Mouse (Mus musculus) heart, embryonic 16.5 days (tissue): ENCODE results near the gene Nrp2. TPM values are rescaled to one million over a fixed set of nuclear protein-coding genes. Genes with fewer than 3 reads are reported as not detected.
A peak's percentile ranks its signal among the peaks of the same experiment; 100 is the strongest.

Source experiments
- ATAC-seq: fragments of 200-750 bp; cut with Nextera tagmentation; replicated peaks from 2 replicates; pipeline ENCODE4 v1.8.0; 2017; ENCODE audit warnings: moderate number of reproducible peaks; ENCODE audit not compliant: insufficient read depth, low FRiP score; ENCODE audit errors: extremely low read depth
- H3K27ac ChIP-seq: fragments of 300-500 bp; sonication (generic); 2 replicates; pipeline ENCODE4 v1.5.1; 2014; ENCODE audit warnings: mild to moderate bottlenecking, low read length, control low read depth, moderate library complexity
- H3K27me3 ChIP-seq: fragments of 300-500 bp; sonication (generic); 2 replicates; pipeline ENCODE4 v1.6.1; 2014; ENCODE audit warnings: low read length, mixed read lengths; ENCODE audit not compliant: control insufficient read depth, insufficient read depth
- H3K36me3 ChIP-seq: fragments of 300-500 bp; sonication (generic); 2 replicates; pipeline ENCODE4 v1.6.1; 2014; ENCODE audit not compliant: control insufficient read depth, insufficient read depth
- H3K4me1 ChIP-seq: fragments of 300-500 bp; sonication (generic); 2 replicates; pipeline ENCODE4 v1.6.1; 2014; ENCODE audit warnings: low read length, mixed read lengths; ENCODE audit not compliant: control insufficient read depth, insufficient read depth
- H3K4me2 ChIP-seq: fragments of 300-500 bp; sonication (generic); 2 replicates; pipeline ENCODE4 v1.6.1; 2014; ENCODE audit warnings: low read depth, mild to moderate bottlenecking, control low read depth, low read length
- H3K4me3 ChIP-seq: fragments of 300-500 bp; sonication (generic); 2 replicates; pipeline ENCODE4 v1.5.1; 2014; ENCODE audit warnings: mild to moderate bottlenecking, control low read depth, low read length
- H3K9ac ChIP-seq: fragments of 300-500 bp; sonication (generic); 2 replicates; pipeline ENCODE4 v1.6.1; 2014; ENCODE audit warnings: low read length, control low read depth
- H3K9me3 ChIP-seq: fragments of 300-500 bp; sonication (generic); replicated peaks from 2 replicates; pipeline ENCODE4 v1.6.1; 2016; ENCODE audit warnings: low read length; ENCODE audit not compliant: control insufficient read depth
- WGBS: fragments of 180-500 bp; shearing (Covaris S2); extraction: QIAGEN DNeasy Blood & Tissue Kit; methylation state at CpG from one replicate; pipeline ENCODE4 v1.1.7; 2014; 5-methylcytosine and 5-hydroxymethylcytosine counted together
- polyA plus RNA-seq: library from polyadenylated mRNA; unstranded; fragments of >200 nt; fragmentation: Nextera tagmentation; extraction: Ambion mirVana; gene quantifications from 2 replicates; pipeline ENCODE4 v1.2.1, GENCODE M21; 2015

Nrp2 gene
- polyA plus RNA-seq, 1 experiment from 2014 or later = 6.9 TPM

GRCm38 (mm10) chr1:62766766-62767165 lies 63.7 kb downstream of the Nrp2 start:
- no peak overlapping the region for H3K4me2 ChIP-seq
- H3K9ac ChIP-seq = no peak overlapping the region
- 51% methylated on average over 4 of the region's 4 CpGs for WGBS
- no peak overlapping the region for H3K4me3 ChIP-seq
- H3K27me3 ChIP-seq = no peaks in the 10 kb centered on the region
- no peaks in the 10 kb centered on the region for H3K36me3 ChIP-seq
- ATAC-seq = no peak
- no peak overlapping the region for H3K27ac ChIP-seq
- H3K4me1 ChIP-seq = no peaks in the 10 kb centered on the region
- H3K9me3 ChIP-seq = no peaks in the 10 kb centered on the region

DNA sequence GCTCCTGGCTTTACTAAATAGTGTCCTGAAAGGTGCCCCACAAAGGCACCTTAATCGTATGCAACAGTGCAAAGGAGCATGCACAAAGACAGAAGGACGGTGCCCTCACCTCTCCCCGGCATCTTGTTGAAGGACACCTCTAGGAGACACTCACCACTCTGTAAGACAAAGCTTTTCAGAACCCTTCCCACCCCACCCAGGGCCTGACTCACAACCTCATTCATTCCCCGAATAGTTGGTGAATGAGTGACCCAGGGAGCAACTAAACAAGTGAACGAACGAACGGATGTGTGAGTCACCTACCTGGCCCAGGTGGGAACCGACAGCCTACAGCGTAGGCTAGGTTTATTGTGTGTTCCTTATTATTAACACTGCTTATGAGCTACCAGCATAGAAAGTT lies 64.5 kb downstream of the Nrp2 start:
- no peak for ATAC-seq
- Histone ChIP-seq H3K4me2 (no peak overlapping the region), H3K27me3 (no peaks in the 10 kb centered on the region), H3K36me3 (no peaks in the 10 kb centered on the region), H3K9ac (no peak overlapping the region), H3K4me1 (no peaks in the 10 kb centered on the region), H3K4me3 (no peak overlapping the region), H3K27ac (no peak overlapping the region), H3K9me3 (no peaks in the 10 kb centered on the region)
- WGBS = 82% methylated on average over 9 of the region's 9 CpGs

DNA sequence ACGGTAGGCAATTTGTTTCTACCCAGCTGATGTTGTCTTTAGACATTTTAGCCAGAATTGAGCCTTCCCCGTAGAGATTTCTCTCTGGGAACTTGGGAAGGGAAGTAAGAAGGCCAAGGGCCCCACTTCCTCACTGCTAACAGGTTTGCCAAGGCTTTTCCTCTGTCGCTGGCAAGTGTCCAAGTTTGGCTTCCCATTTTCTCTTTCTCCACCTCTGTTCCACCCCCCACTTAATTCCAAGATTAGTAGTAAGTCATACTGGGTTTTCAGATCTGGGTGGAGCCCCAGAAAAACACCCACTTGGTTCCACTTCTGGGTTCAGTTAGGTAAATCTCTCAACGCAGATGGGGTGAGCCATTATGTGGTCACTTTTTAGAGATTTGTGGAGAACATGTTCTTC lies 67.5 kb downstream of the Nrp2 start:
- Histone ChIP-seq H3K9me3 (no peaks in the 10 kb centered on the region), H3K27ac (no peak overlapping the region), H3K9ac (no peak overlapping the region), H3K4me2 (no peak overlapping the region), H3K36me3 (no peaks in the 10 kb centered on the region), H3K27me3 (no peaks in the 10 kb centered on the region), H3K4me1 (peaks cover 5% of the 10 kb centered on the region; the same call in 1 of the 2 replicates), H3K4me3 (no peak overlapping the region)
- no peak for ATAC-seq
- 57% methylated on average over 4 of the region's 4 CpGs for WGBS

DNA sequence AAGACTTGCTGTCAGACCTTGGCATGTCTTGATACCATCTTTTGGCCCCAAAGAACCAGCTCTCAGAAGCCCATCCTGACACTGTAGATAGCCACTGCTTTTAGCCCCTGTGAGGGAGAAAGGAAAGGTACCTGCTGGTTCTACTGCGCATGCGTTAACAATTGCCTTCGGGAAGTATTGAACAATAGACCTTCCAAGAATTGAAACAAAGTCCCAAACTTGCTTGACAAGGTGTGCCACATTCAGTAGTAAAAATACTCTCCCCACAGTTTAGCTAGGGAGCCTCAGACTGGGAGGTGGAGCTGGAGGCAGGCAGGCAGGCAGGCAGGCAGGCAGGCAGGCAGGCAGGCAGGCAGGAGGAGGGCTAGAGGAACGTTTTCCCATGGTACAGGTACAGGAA lies 69.3 kb downstream of the Nrp2 start:
- H3K9me3 ChIP-seq = no peaks in the 10 kb centered on the region
- no peak for ATAC-seq
- H3K27ac ChIP-seq = no peak overlapping the region
- H3K4me3 ChIP-seq = no peak overlapping the region
- H3K9ac ChIP-seq = no peak overlapping the region
- H3K4me2 ChIP-seq = no peak overlapping the region
- peaks cover 10% of the 10 kb centered on the region for H3K4me1 ChIP-seq
- H3K27me3 ChIP-seq = no peaks in the 10 kb centered on the region
- H3K36me3 ChIP-seq = no peaks in the 10 kb centered on the region
- 86% methylated on average over 4 of the region's 4 CpGs for WGBS

- Histone ChIP-seq H3K27me3 (no peaks in the 10 kb centered on the region), H3K36me3 (no peaks in the 10 kb centered on the region), H3K4me1 (peaks cover 17% of the 10 kb centered on the region), H3K4me2 (no peak overlapping the region), H3K9ac (no peak overlapping the region), H3K4me3 (no peak overlapping the region), H3K9me3 (no peaks in the 10 kb centered on the region), H3K27ac (no peak overlapping the region)
- WGBS = 66% methylated on average over 10 of the region's 10 CpGs
- no peak for ATAC-seq
Measured at GRCm38 (mm10) chr1:62773105-62773920, 70.2 kb downstream of the Nrp2 start.

- no peak overlapping the region for H3K27ac ChIP-seq
- no peak for ATAC-seq
Measured at GRCm38 (mm10) chr1:62773921-62774191, 70.8 kb downstream of the Nrp2 start.

DNA sequence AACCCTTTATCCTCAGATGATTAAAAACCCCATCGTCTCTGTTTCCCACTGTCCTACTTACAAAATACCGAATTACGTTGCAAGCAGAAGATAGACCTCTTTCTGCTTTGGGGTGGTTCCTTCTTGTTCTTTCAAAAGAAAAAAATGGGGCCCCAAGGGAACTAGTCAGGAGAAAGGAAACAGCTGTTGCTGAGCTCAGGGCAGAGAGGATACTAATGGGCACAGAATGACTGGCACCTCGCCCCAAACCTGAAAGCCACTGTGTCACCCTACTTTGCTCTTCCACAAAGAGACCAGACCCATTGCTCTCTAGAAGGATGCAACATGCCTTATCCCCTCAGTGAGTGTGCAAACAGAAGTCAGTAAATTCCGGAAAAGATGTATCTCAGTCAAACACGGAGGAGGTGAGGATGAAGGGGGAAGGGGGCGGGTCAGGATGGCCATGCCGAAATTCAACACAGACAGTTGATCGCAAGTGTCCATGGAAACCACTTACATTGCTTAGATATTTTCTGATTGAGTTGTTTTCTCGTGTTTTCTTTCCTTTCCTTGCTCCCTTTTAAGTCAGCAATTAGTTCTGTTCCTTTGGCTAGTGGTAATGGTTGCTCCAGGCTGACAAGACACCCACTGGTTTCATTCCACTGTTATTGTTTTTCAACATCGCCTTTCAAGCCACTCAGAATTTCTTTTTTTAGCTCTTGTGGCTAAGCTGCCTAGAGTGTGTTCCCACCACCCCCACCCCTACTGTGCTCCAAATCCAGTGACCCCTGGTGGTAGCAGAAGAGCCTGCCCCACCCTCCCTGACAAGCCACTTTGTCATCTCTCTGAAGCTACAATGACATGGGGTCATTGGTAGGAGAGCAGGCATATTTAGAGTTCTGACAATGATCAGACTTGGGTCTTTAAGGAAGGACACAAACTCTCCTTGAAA lies 71.5 kb downstream of the Nrp2 start:
- H3K4me3 ChIP-seq = no peak overlapping the region
- H3K36me3 ChIP-seq = no peaks in the 10 kb centered on the region
- WGBS = 66% methylated on average over 11 of the region's 11 CpGs
- H3K4me1 ChIP-seq = peaks cover 17% of the 10 kb centered on the region
- ATAC-seq = no peak
- H3K9me3 ChIP-seq = no peaks in the 10 kb centered on the region
- H3K9ac ChIP-seq = no peak overlapping the region
- no peak overlapping the region for H3K4me2 ChIP-seq
- H3K27me3 ChIP-seq = no peaks in the 10 kb centered on the region
- no peak overlapping the region for H3K27ac ChIP-seq

More at GRCm38 (mm10) chr1:62773921-62774191, 70.8 kb downstream of the Nrp2 start:
- Histone ChIP-seq H3K4me1 (peaks cover 17% of the 10 kb centered on the region), H3K9me3 (no peaks in the 10 kb centered on the region), H3K36me3 (no peaks in the 10 kb centered on the region), H3K4me2 (no peak overlapping the region), H3K27me3 (no peaks in the 10 kb centered on the region), H3K9ac (no peak overlapping the region), H3K4me3 (no peak overlapping the region)
- WGBS = 77% methylated on average over 3 of the region's 3 CpGs

DNA sequence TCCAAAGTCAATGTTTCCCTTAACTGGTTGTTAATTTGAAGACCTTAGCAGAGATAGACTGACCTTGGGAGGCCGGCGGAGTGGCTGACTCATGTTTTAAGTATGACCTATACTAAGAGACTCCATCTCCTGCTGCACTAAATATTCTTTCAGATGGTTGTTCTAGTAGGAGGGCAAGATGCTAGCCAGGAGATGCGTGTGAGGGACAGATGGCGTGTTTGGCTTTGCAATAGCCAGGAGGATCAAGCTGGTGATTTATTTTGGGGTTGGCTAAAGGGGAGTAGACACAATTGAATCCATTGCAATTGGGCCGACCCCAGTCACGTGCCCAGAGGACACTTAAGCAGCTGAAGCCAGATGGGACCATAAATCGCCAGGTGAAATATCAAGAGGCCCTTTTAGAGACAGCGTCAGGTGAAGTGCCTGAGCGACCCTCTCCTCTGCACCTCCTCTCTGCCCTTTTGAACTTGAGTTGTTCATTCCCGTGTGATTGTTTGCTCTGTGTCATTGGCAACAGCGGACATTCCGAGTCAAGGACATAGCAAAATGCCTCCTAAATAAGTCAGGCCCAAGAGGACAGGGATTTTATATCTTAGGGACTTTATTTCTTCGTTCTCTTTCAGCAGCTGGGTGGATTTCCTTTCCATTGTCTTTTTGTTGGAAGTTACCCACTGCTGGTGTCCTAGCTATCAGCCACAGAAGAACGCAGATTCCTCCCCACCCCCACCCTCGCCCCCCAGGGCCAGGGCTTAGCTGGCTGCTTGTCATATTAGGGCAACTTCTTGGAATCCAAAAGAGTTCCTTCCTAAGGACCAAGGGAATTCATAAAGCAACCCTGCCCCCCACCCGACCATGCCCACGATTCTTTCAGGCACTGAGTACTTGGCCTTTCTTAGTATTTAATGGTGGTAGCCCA lies 74.5 kb downstream of the Nrp2 start:
- no peaks in the 10 kb centered on the region for H3K27me3 ChIP-seq
- 42% methylated on average over 17 of the region's 17 CpGs for WGBS

More for the DNA sequence above, 74.5 kb downstream of the Nrp2 start:
- H3K4me2 ChIP-seq = peak overlapping the region; percentile 18; the same call in 1 of the 2 replicates
- H3K36me3 ChIP-seq = no peaks in the 10 kb centered on the region
- H3K9me3 ChIP-seq = no peaks in the 10 kb centered on the region
- H3K27ac ChIP-seq = peak overlapping the region; percentile 44
- no peak overlapping the region for H3K4me3 ChIP-seq
- H3K4me1 ChIP-seq = peaks cover 30% of the 10 kb centered on the region
- no peak for ATAC-seq
- no peak overlapping the region for H3K9ac ChIP-seq
